Mouse (Mus musculus): Measurements from ENCODE around the gene Abhd5. TPM values are rescaled to one million over a fixed set of nuclear protein-coding genes. Genes with fewer than 3 reads are reported as not detected.

The Abhd5 gene
- total RNA-seq, 2 experiments from 2014 or later: 19.6 to 20.9 TPM

- intact Hi-C loops (cut with DNase I): no loop called here
- DNase-seq (ENCODE audit: low spot score in 2 of 2): no peak
Measured at GRCm38 (mm10) chr9:122397156-122397555, 45.7 kb downstream of the Abhd5 start.

- peak in 1 of 2 experiments; percentile 44 for DNase-seq (ENCODE audit: low spot score in 2 of 2)
- intact Hi-C loops (cut with DNase I): no loop called here
Measured at GRCm38 (mm10) chr9:122398746-122399145, 47.3 kb downstream of the Abhd5 start.

DNA sequence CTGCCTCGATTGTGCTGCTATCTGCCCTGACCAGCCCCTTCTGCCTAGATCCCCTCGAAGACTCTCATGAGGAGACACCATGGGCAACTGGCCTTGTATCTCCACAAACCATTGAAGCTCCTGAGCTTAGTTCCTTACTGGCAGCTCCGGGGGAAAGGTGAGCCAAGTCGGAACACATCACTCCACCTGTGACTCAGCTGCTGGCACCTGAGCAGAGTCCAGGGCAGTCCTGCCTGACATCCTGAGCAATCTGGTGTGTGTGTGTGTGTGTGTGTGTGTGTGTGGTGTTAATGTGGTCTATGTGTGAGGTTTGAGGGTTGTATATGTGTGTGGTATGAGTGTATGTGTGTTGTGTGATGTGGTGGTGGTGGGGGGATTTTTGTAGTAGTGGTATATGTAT, 49.8 kb downstream of the Abhd5 start:
- intact Hi-C loops (cut with DNase I): no loop called here
- DNase-seq (ENCODE audit: low spot score in 2 of 2): no peak

DNA sequence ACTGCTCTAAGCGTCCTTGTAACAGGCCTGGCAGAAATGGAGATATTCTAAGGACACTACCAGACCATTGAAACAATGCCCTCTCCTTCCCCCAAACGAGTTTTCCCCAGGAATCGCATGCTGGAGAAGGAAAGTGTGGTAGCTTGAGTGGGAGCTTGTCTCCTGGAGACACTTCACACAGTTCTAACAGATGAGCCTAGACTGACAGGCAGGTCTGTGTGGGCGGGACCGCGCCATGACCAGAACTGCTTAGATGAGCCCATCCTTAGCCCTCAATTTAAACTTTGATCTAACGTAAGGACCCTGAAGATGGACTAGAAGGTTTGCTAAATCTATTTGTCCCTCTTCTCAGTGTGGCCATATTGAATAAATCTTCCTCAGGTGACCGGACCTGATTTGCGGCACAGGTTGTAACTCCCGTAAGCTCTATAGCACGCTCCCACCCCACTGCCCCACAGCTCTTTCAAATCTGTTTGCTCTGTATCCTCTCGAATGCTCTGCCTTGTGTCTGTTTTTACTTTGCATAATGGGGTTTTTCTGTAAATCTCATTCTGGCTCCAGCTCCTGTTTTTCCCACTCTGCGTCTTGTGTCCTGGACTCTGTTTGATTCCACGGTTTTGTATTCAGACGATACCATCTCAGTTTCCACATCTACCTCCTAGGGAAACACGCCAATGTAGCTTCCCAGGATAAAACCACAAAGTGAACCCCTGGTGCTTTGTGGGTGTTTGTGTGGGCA, 59.2 kb downstream of the Abhd5 start:
- intact Hi-C loops (cut with DNase I): no loop called here
- peak; percentile 25 to 29 for DNase-seq (ENCODE audit: low spot score in 2 of 2)

DNA sequence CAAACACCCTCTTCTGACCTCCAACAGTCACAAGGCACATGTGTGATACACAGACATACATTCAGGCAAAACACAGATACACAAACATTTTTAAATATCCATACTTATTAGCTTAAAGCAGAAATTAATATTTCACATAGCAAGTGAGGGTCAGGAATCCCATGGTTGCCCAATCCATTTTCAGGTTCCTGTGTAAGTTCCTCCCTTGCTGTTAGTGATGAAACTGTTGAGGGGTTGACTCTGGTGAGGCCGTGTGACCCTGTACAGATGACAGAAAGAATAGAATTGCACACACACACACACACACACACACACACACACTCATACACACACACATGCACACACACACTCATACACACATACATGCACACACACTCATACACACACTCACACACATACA, 63.2 kb downstream of the Abhd5 start:
- no peak for DNase-seq (ENCODE audit: low spot score in 2 of 2)
- intact Hi-C loops (cut with DNase I): no loop called here

- no peak for DNase-seq (ENCODE audit: low spot score in 2 of 2)
- intact Hi-C loops (cut with DNase I): no loop called here
Measured at GRCm38 (mm10) chr9:122415056-122415775, 63.8 kb downstream of the Abhd5 start.

- no peak for DNase-seq (ENCODE audit: low spot score in 2 of 2)
- intact Hi-C loops (cut with DNase I): no loop called here
Measured at GRCm38 (mm10) chr9:122416617-122417016, 65.2 kb downstream of the Abhd5 start.

DNA sequence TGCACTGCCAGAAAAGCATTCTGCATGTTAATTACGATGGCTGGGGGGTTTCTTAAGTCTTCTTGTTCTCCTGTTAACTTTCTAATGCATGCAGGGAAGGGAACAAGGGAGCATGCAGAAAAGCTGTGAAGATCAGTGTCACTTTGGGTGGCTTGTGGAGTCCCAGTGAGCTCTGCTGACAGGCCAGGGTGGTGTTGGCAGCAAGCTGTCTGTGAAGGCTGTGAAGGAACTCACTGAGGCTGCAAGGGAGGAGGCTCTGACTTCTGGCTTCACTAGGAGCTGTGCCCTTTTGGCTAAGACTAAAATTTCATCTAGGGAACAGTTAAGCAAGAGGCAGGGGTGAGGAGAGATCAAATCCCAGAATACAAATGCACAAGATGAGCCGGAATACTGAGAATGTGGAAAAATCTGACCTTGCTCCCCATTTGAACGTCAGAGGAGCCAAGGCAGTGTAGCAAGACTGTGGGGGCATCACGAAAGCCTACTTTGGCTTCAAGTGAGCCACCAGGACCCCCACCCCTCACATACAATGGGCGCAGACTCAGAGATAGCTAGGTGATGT, 68.9 kb downstream of the Abhd5 start:
- DNase-seq (ENCODE audit: low spot score in 2 of 2): no peak
- intact Hi-C loops (cut with DNase I): loop anchor here (2.0 to 5.0 kb wide), 2 partner anchors 267 to 309 kb away; no protein-coding TSS in a partner anchor

- intact Hi-C loops (cut with DNase I): loop anchor here (2.0 to 5.0 kb wide), 2 partner anchors 266 to 308 kb away; no protein-coding TSS in a partner anchor
- peak; percentile 70 to 73 for DNase-seq (ENCODE audit: low spot score in 2 of 2)
Measured at GRCm38 (mm10) chr9:122420772-122421764, 69.7 kb downstream of the Abhd5 start.

DNA sequence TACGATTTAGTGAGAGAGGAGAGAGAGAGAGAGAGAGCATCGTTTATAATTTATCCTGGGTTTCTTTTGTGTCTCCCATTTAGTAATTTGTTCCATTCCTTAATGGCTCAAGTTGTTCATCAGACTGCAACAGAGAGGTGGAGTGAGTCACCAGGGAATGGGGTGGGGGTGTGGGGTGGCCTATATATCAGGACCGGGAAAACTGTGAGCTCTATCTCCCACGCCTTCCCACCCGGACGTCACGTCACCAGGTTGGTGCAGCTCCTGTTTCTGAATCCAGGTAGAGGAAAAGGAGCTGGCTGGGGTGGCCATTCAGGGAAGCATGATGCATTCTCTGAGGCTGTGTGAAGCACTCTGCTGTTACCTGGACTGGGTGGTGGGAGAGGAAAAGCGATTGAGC, 70.5 kb downstream of the Abhd5 start:
- intact Hi-C loops (cut with DNase I): loop anchor here (2.0 to 5.0 kb wide), 3 partner anchors 147 to 307 kb away; no protein-coding TSS in a partner anchor
- peak in 1 of 2 experiments; percentile 30 for DNase-seq (ENCODE audit: low spot score in 2 of 2)

GRCm38 (mm10) chr9:122422706-122423105, 71.3 kb downstream of the Abhd5 start:
- intact Hi-C loops (cut with DNase I): loop anchor here (2.0 to 5.0 kb wide), 2 partner anchors 146 to 265 kb away; no protein-coding TSS in a partner anchor
- peak; percentile 54 to 62 for DNase-seq (ENCODE audit: low spot score in 2 of 2)

DNA sequence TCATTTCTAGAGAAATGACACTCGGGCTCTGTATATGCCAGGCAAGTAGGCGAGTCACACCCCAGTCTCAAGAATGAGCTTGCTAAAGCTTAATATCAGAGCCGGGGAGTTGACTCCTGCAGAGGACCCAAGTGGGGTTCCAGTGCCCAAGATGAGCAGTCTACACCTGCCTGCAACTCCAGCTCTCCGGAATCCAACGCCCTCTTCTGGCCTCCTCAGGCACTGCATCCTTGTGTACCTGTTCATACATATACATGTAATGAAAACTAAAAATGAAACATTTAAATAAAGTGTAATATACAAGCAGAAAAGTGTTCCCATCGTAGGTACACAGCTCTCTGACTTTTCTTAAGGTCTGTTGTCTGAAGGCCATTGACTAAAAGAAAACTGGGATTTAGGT, 71.7 kb downstream of the Abhd5 start:
- DNase-seq (ENCODE audit: low spot score in 2 of 2): no peak
- intact Hi-C loops (cut with DNase I): loop anchor here (2.0 to 5.0 kb wide), 2 partner anchors 146 to 264 kb away; no protein-coding TSS in a partner anchor

DNA sequence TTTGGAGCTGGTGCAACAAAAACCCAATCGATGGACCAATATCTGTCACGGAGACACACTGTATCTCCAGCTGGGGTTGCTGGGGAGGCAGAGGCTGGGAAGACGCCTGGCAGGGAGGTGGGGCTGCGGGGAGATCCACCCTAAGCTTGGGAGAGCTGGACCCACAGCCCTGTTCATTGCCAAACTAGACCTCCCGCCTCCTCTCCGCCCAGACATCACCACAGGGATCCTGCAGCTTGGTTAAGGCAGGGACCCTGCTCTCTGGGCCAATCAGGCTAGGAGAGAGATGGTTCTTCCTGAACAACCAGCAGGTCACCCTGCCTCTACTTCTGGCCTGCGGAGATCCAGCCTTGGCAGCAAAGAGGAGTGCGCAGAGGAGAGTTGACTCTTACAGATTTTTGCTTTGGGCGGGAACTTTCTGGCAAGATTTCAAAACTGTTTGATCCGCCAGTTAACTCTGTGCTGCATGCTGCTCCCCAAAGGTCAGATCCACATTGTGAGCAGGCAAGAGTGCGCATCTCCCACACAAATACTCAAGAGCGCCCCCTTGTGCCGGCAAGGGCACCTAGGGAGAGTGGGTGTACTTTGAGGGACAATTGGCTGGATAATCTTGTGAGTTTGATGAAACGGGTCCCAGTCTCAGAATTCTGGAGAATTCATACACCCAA, 73.7 kb downstream of the Abhd5 start:
- intact Hi-C loops (cut with DNase I): loop anchor here (5.0 kb wide), 1 partner anchor 262 kb away; no protein-coding TSS in a partner anchor
- DNase-seq (ENCODE audit: low spot score in 2 of 2): no peak

DNA sequence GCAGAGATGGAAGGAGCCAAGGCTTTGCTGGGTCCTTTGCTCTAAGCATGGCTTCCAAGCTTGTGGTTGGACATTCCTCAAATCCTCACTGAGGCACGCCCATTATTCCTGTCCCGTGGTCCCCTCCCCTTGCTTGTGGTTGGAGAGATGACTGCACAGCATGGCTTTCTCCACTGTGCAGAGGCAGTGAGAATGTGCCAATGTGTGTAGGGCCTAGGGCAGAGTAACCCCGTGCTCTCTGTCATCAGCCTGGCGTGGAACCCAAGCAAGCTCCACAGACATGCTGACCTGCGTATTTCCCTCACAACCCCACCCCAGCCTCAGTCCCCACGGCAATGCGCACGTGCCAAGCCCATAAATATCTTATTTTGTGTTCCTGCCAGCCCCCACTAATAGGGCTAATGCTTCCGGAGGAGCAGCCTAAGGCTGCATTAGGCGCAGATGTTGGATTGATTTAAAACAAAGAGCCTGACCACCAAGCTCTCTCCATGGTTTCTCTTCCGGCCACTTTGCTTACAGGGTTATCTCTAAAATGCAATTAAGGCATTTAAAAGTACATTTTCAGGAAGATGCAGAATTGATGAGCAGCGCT, 77.7 kb downstream of the Abhd5 start:
- intact Hi-C loops (cut with DNase I): no loop called here
- no peak for DNase-seq (ENCODE audit: low spot score in 2 of 2)

DNA sequence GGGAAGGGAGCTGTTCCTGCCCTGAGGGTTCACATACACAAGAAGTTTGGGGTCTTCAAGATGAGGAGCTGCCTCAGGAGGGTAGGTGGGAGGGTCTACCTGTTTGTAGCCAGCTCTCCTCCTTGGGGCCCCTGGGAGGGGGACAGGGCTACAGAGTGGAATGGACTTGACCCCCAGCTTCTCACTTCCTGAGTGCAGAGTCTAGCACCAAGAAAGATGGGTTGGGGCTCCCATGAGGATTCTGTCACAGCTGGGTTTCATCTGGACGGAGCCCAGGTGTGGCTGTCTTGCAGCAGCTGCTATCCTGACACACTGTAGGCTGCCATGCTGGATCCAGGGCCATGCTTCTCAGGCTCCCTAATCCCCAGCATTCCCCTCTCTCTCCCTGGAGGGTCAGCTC, 78.3 kb downstream of the Abhd5 start:
- no peak for DNase-seq (ENCODE audit: low spot score in 2 of 2)
- intact Hi-C loops (cut with DNase I): no loop called here
